Mouse (Mus musculus) limb, embryonic 12.5 days (tissue): ENCODE data around the gene Syt14. TPM values are rescaled to one million over a fixed set of nuclear protein-coding genes. Genes with fewer than 3 reads are reported as not detected.

Experiments used
- ATAC-seq: fragments of 200-750 bp; cut with Nextera tagmentation; 2 replicates; pipeline ENCODE4 v1.8.0; 2017; ENCODE audit warnings: low read depth, moderate TSS enrichment; ENCODE audit not compliant: insufficient number of reproducible peaks, insufficient read depth, low FRiP score, low TSS enrichment
- H3K27ac ChIP-seq: fragments of 300-500 bp; sonication (generic); 2 replicates; pipeline ENCODE4 v1.5.1; 2016; ENCODE audit warnings: mild to moderate bottlenecking, moderate library complexity
- H3K27me3 ChIP-seq: fragments of 300-500 bp; sonication (generic); 2 replicates; pipeline ENCODE4 v1.6.1; 2016; ENCODE audit warnings: mild to moderate bottlenecking, moderate library complexity
- H3K36me3 ChIP-seq: fragments of 300-500 bp; sonication (generic); 2 replicates; pipeline ENCODE4 v1.6.1; 2016; ENCODE audit warnings: mild to moderate bottlenecking, moderate library complexity
- H3K4me1 ChIP-seq: fragments of 300-500 bp; sonication (generic); replicated peaks from 2 replicates; pipeline ENCODE4 v1.6.1; 2016
- H3K4me2 ChIP-seq: fragments of 300-500 bp; sonication (generic); 2 replicates; pipeline ENCODE4 v1.6.1; 2016; ENCODE audit warnings: mild to moderate bottlenecking, moderate library complexity
- H3K4me3 ChIP-seq: fragments of 300-500 bp; sonication (generic); replicated peaks from 2 replicates; pipeline ENCODE4 v1.5.1; 2016; ENCODE audit warnings: mild to moderate bottlenecking
- H3K9ac ChIP-seq: fragments of 300-500 bp; sonication (generic); replicated peaks from 2 replicates; pipeline ENCODE4 v1.6.1; 2016; ENCODE audit warnings: mild to moderate bottlenecking, moderate library complexity
- H3K9me3 ChIP-seq: fragments of 300-500 bp; sonication (generic); 2 replicates; pipeline ENCODE4 v1.6.1; 2016; ENCODE audit warnings: mild to moderate bottlenecking, moderate library complexity
- WGBS: fragments of 180-500 bp; shearing (Covaris S2); methylation state at CpG from one replicate; pipeline ENCODE4 v1.1.7; 2016; 5-methylcytosine and 5-hydroxymethylcytosine counted together
- polyA plus RNA-seq: library from polyadenylated mRNA; unstranded; fragments of >200 nt; fragmentation: Nextera tagmentation; extraction: Ambion mirVana; gene quantifications from 2 replicates; pipeline ENCODE4 v1.2.1, GENCODE M21; 2016

The Syt14 gene
- polyA plus RNA-seq: 4.2 and 4.9 TPM in 2 replicates

DNA sequence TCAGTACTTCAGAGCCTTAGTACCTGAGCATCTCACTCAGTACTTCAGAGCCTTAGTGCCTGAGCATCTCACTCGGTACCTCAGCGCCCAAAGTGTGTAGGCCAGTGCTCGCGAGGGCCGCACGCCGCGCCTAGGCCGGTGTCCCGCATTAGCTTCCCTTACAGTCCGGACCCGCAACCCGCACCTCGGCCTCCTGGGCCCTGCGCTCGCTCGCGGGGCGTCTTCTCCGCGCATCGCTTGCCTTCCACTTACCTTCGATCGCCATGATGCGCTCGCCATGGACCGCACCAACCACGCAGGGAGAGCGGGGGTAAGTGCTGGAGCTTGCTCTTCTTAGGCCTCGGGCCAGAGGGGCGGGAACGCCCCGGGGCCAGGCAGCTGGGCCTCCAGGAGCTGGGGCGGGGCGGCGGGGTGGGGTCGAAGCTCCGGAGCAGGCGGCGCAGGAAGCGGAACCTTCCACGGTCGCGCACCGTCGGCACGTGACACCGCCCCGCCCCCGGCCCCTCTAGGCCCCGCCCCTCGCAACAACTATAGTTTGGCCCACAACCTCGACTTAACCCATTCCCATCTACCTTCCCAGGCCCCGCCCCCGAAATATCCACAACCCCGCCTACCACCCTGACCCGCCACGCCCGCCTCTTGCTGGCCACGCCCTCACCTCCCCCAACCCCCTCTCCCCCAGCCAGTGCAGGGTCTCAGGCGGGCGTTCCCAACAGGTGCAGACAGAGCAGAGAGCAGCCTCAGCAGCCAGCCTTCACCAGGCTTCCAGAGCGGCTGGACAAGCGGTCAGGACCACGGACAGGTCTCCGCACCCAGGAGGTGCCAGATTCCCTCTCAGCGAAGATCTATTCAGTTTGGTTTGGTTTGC lies at the start of gene Syt14:
Gene Syt14, minus strand, starts transcription at position 405 of the 868 bp plus-strand sequence.
- Histone ChIP-seq H3K36me3 (no peaks in the 10 kb centered on the region), H3K27me3 (no peaks in the 10 kb centered on the region), H3K9me3 (no peaks in the 10 kb centered on the region), H3K4me3 (peak within 1 kb of the TSS; percentile 76), H3K27ac (peak within 1 kb of the TSS; percentile 59; the same call in 1 of the 2 replicates), H3K4me2 (peak within 1 kb of the TSS; percentile 88), H3K4me1 (peaks cover 10% of the 10 kb centered on the region), H3K9ac (peak within 1 kb of the TSS; percentile 69)
- ATAC-seq: peak; percentile 99
- under 1% methylated on average over 58 of the region's 67 CpGs for WGBS

DNA sequence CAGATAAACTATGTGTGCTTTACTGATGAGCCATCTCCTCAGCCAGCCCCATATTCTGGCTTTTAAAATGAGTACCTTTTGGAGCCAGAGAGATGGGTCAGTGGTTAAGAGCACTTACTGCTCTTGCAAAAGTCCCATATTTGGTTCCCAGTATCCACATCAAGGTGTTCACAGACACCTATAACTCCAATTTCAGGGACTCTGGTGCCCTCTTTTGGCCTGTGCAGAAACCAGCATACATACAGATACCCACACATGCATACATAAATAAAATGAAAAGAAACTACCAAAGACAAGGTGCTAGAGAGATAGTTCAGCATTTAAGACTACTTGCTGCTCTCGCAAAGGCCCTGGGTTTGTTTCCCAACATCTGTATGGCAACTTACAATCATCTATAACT lies 48.4 kb upstream of the Syt14 start:
- H3K4me2 ChIP-seq: no peak overlapping the region
- no peaks in the 10 kb centered on the region for H3K36me3 ChIP-seq
- no peaks in the 10 kb centered on the region for H3K9me3 ChIP-seq
- WGBS: 94% methylated on average over 1 of the region's 1 CpGs
- no peak overlapping the region for H3K9ac ChIP-seq
- no peak overlapping the region for H3K27ac ChIP-seq
- ATAC-seq: no peak
- H3K4me3 ChIP-seq: no peak overlapping the region
- peaks cover 30% of the 10 kb centered on the region for H3K4me1 ChIP-seq
- no peaks in the 10 kb centered on the region for H3K27me3 ChIP-seq

DNA sequence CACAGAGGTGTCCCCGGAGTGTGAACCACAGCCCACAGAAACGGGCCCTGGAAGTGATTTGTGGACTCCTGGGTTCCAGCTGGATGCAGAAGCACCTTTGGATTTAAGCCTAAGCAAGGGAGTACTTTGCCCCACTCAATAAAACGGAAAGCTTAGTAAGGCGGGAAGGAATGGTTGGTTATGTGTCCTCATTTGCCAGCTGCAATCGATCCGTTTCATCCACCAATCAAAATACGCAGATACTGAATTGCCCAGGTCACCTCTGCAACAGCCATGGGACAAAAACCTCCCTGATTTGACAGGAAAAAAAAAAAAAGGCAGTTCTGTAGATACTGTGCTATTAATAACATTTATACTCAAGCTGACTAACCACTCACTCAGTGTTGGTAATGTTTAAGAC lies 47.5 kb upstream of the Syt14 start:
- Histone ChIP-seq H3K27ac (no peak overlapping the region), H3K4me2 (no peak overlapping the region), H3K4me3 (no peak overlapping the region), H3K9ac (no peak overlapping the region), H3K9me3 (no peaks in the 10 kb centered on the region), H3K27me3 (no peaks in the 10 kb centered on the region), H3K36me3 (no peaks in the 10 kb centered on the region), H3K4me1 (peaks cover 30% of the 10 kb centered on the region)
- ATAC-seq: no peak
- WGBS: 60% methylated on average over 7 of the region's 7 CpGs

DNA sequence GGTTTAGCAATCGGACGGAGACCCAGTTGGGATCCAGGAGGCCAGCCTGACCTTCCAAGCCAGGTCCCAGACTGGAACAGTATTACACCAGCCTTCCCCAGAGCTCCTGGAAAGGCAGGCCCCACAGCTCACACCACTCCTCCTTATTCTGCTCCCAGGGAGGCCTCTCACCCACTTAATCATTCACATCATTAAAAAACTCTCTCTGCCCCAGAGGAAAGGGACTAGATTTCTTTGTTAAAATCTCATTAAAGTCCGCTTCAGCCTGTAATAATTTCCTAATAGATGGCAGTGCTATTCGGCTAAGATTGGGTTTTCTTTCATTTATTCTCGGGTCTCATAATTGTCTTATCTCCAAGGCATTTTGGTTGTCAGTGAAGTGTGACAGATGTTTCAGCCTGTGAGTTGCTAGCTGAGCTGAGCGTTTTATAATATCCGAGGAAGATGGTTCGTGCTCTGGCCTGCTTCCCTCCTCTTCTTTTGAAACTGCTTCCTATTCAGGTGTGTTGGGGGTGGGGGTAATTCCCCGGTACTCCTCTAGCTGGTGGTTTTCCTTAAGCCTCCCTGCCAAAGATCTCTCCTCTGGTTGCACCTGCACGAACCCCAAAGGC lies 46.8 kb upstream of the Syt14 start:
- ATAC-seq: no peak; the same call in 1 of the 2 replicates
- Histone ChIP-seq H3K27me3 (no peaks in the 10 kb centered on the region), H3K36me3 (no peaks in the 10 kb centered on the region), H3K4me3 (no peak overlapping the region), H3K4me1 (peaks cover 27% of the 10 kb centered on the region), H3K9ac (no peak overlapping the region), H3K4me2 (no peak overlapping the region), H3K27ac (no peak overlapping the region), H3K9me3 (no peaks in the 10 kb centered on the region)
- WGBS: 28% methylated on average over 10 of the region's 10 CpGs

DNA sequence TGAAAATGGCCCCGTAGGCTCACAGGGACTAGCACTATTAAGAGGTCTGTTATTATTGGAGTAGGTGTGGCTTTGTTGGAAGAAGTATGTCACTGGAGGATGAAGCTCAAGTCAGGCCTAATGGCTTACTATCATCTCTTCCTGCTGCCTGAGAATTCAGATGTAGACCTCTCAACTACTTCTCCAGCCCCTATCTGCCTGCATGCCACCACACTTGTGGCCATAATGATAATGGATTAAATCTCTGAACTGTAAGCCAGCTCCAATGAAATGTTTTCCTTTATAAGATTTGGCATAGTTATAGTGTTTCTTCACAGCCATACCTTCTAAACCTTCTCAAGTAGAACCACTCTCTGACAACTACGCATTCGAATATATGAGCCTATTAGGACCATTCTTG lies 27.0 kb upstream of the Syt14 start:
- no peaks in the 10 kb centered on the region for H3K27me3 ChIP-seq
- H3K9ac ChIP-seq: no peak overlapping the region
- no peak overlapping the region for H3K4me3 ChIP-seq
- no peaks in the 10 kb centered on the region for H3K4me1 ChIP-seq
- WGBS: 86% methylated on average over 3 of the region's 3 CpGs
- no peaks in the 10 kb centered on the region for H3K9me3 ChIP-seq
- no peaks in the 10 kb centered on the region for H3K36me3 ChIP-seq
- no peak overlapping the region for H3K4me2 ChIP-seq
- no peak overlapping the region for H3K27ac ChIP-seq
- ATAC-seq: no peak

DNA sequence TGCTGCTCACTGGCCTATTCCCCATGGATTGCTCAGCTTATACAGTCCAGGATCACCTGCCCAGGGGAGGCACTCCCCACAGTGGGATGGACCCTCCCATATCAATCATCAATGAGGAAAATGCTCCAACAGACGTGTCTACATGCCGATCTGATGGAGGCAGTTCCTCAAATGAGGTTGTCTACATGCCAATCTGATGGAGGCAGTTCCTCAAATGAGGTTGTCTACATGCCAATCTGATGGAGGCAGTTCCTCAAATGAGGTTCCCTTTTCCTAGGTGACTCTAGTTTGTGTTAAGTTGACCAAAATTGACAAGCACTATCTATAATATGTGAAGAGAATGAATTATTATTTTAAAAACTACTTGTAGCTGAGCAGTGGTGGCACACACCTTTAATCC lies 24.6 kb upstream of the Syt14 start:
- 81% methylated on average over 2 of the region's 2 CpGs for WGBS
- no peak for ATAC-seq
- H3K4me2 ChIP-seq: no peak overlapping the region
- H3K4me1 ChIP-seq: no peaks in the 10 kb centered on the region
- H3K4me3 ChIP-seq: no peak overlapping the region
- no peak overlapping the region for H3K27ac ChIP-seq
- no peaks in the 10 kb centered on the region for H3K36me3 ChIP-seq
- no peaks in the 10 kb centered on the region for H3K27me3 ChIP-seq
- H3K9ac ChIP-seq: no peak overlapping the region
- H3K9me3 ChIP-seq: no peaks in the 10 kb centered on the region

DNA sequence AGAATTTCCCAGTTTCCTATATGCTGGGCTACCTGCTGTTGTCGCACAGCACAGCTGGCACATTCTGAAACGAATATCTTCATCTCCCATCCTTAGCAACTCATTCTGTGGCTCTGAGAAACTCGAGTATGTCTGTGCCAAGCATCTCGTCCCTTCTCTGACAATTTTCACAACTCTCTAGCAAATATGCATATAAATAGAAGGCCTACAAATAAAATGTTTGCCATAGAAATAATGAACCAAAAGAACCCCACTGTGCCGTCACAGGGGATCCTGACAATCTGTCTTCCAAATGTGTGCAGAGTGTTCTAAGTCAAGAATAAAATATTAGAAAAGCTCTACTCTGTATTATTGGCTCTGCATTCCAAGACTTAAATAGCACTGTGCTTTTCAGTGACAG lies 24.0 kb upstream of the Syt14 start:
- Histone ChIP-seq H3K27ac (no peak overlapping the region), H3K4me3 (no peak overlapping the region), H3K9ac (no peak overlapping the region), H3K36me3 (no peaks in the 10 kb centered on the region), H3K9me3 (no peaks in the 10 kb centered on the region), H3K4me1 (no peaks in the 10 kb centered on the region), H3K27me3 (no peaks in the 10 kb centered on the region), H3K4me2 (no peak overlapping the region)
- ATAC-seq: no peak
- WGBS: 82% methylated on average over 5 of the region's 5 CpGs

DNA sequence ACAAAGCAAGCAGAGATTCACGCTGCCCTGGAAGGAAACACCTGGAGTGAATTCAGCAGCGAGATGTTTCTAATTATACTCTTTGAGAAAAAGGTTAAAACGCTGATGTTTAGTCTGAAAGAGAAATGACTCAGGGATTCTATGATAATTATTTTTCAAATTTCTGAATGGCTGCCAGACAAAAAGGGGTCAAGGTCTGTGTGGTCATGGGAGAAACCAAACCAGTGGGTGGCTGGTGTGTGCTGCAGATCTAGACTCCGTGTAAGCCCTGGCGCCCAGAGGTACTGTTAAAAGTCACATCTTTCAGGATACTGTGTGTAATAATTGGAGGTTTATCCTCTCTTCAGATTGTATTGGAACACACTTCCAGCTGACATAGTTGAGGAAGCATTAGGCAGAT lies 18.8 kb upstream of the Syt14 start:
- Histone ChIP-seq H3K9me3 (no peaks in the 10 kb centered on the region), H3K4me1 (no peaks in the 10 kb centered on the region), H3K27me3 (no peaks in the 10 kb centered on the region), H3K36me3 (no peaks in the 10 kb centered on the region), H3K9ac (no peak overlapping the region), H3K4me3 (no peak overlapping the region), H3K27ac (no peak overlapping the region), H3K4me2 (no peak overlapping the region)
- ATAC-seq: no peak
- 54% methylated on average over 5 of the region's 5 CpGs for WGBS

DNA sequence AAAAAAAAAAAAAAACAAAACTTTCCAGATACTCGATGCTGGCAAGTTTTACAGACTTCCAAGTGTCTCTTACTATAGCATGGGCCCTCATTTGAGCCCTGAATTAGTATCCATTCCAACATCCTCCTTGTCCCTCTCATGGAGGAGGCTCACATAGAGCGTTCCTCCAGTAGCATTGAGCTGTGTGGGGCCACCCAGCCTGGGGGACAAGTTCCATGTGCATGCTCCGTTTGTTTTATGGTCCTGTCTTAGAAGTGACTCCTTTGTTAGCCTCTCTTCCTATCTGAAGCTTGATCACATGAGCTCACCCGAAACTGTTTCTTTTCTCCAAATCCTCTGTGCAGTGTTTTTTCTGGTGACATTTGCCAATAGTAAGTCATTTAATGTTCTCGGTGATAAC lies 17.5 kb upstream of the Syt14 start:
- Histone ChIP-seq H3K4me1 (no peaks in the 10 kb centered on the region), H3K27me3 (no peaks in the 10 kb centered on the region), H3K9ac (no peak overlapping the region), H3K9me3 (no peaks in the 10 kb centered on the region), H3K27ac (no peak overlapping the region), H3K36me3 (no peaks in the 10 kb centered on the region), H3K4me3 (no peak overlapping the region), H3K4me2 (no peak overlapping the region)
- no peak for ATAC-seq
- 62% methylated on average over 5 of the region's 5 CpGs for WGBS

DNA sequence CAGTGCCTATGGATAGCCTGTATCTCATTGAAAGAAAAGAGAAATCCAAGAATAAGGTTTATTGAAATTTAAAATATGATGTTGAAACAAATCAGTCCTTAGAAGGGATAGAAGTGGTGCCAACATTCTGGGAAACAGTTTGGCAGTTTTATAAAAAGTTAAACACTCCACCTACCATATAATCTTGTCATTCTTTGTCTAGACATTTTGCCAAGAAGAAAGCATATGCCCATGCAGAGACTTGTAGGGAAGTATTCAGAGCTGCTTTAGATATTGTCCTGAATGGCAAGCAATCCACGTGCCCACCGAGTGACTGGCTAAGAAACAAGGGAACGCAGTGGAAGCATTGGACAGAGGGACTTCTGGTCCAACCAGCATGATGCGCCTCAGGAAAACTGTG lies 12.0 kb upstream of the Syt14 start:
- no peak for ATAC-seq
- Histone ChIP-seq H3K9me3 (no peaks in the 10 kb centered on the region), H3K4me2 (no peak overlapping the region), H3K4me3 (no peak overlapping the region), H3K27me3 (0 out of 2 replicates have a peak, but pooled peaks cover 4% of the 10 kb centered on the region), H3K36me3 (no peaks in the 10 kb centered on the region), H3K27ac (no peak overlapping the region), H3K4me1 (no peaks in the 10 kb centered on the region), H3K9ac (no peak overlapping the region)
- WGBS: 89% methylated on average over 4 of the region's 4 CpGs

DNA sequence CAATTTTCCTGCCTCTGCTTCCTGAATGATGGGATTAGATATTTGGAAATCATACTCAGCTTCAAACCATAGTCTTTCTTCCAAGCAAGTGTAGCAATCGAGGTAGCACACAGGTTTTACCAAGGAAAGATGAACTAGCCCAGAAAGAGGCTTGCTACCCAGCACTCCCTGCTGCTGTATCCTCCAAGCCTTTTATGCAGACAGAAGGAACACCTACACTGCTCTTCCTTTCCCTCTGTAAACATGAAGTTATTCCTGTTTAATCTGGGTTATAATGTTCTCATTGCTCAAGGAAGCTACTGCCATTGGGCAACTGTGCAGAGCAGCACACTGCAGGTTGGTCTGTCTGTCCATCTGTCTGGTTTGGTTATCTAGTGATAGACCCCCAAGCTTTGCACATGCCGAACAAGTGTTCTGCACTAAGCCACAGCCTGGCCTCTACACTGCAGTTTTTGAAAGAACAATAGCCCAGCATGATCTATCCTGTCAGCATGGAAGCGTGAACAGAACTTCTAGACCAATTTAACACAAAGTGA lies 7.3 kb upstream of the Syt14 start:
- 75% methylated on average over 3 of the region's 3 CpGs for WGBS
- ATAC-seq: no peak
- Histone ChIP-seq H3K9ac (no peak overlapping the region), H3K4me3 (no peak overlapping the region), H3K4me1 (no peaks in the 10 kb centered on the region), H3K36me3 (no peaks in the 10 kb centered on the region), H3K27me3 (0 out of 2 replicates have a peak, but pooled peaks cover 4% of the 10 kb centered on the region), H3K9me3 (no peaks in the 10 kb centered on the region), H3K4me2 (no peak overlapping the region), H3K27ac (no peak overlapping the region)
